Mouse (Mus musculus) natural killer cell, adult 2 months (primary cell): ENCODE measurements around the gene Osbpl2.

Source experiments
- DNase-seq, 2 experiments: peaks; one replicate each; pipeline ENCODE4 v3.0.0; 2022; ENCODE audit warnings: low spot score in 2 of 2

Osbpl2 gene

DNA sequence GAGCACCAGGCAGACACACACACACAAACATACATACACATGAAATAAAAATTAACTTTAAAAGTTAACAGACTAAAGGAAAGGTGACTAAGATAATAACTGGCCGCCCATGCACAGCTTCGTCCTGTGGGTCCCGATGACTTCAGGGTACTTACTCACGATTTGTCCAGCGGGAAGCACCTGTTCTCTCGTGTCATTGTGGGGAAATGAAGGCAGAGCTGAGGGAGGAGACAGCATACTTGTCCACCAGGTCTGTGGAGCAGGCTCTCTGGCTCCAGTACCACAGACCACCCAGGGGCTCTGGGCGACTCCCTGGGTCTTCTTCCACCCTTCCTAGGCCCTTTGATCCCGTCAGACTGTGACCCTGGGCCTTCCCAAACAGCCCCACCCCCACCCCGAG is 82.2 kb downstream of the Osbpl2 start:
- no peak for DNase-seq

DNA sequence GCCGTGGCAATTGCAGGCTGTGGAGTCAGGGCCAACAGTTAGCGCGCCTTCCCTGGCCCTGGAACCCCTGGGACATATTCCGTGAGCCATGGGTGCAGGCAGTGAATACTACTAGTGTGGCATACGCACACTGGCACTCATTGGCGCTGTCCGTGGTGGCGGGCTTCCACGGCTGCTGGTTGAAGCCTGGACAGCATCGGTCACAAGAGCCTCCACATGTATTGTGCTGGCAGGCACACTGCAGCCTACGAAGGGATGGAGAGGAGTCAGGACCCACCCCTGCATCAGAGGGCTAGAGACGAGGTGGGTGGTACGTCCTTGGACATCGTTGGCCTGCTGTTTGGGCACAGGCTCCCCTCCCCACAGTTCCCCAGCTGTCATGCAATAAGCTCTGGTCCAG is 83.2 kb downstream of the Osbpl2 start:
- no peak for DNase-seq

DNA sequence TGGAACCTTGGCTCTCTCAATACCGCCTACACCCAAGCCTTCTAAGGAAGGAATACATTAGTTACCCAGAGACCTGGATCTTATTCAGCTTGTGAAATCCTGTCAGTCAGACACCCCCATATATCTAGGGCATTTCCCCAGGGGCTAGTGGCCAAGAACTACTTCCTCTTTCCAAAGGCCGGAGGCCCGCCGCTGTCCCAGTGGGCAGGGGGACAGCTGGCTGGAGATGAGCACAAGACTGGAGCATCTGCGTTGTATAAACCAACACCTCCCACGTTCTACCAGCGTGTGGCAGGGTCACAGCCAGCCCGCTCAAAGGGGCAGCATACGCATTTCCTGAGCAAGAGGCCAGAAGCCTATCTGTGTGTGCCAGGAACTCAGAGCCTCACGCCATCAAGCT is 83.7 kb downstream of the Osbpl2 start:
- DNase-seq: no peak

DNA sequence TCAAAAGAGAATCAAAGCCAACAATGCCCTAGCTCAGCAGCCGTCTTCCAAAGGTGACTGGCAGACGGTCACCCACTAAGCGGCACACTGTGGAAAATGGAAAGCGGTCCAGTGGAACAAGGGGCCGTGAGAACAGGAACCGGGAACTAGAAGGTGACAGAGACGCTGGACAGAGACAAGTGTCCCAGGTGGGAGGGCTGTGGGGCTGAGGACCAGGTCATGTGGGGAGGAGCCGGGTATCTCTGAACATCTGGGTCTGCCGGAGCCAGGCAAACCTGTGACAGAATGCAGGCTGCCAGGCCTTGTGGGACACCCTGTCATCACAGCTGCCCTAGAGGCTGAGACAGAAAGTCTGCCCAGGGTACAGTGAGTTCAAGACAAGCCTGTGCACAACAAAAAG is 85.4 kb downstream of the Osbpl2 start:
- no peak for DNase-seq

DNA sequence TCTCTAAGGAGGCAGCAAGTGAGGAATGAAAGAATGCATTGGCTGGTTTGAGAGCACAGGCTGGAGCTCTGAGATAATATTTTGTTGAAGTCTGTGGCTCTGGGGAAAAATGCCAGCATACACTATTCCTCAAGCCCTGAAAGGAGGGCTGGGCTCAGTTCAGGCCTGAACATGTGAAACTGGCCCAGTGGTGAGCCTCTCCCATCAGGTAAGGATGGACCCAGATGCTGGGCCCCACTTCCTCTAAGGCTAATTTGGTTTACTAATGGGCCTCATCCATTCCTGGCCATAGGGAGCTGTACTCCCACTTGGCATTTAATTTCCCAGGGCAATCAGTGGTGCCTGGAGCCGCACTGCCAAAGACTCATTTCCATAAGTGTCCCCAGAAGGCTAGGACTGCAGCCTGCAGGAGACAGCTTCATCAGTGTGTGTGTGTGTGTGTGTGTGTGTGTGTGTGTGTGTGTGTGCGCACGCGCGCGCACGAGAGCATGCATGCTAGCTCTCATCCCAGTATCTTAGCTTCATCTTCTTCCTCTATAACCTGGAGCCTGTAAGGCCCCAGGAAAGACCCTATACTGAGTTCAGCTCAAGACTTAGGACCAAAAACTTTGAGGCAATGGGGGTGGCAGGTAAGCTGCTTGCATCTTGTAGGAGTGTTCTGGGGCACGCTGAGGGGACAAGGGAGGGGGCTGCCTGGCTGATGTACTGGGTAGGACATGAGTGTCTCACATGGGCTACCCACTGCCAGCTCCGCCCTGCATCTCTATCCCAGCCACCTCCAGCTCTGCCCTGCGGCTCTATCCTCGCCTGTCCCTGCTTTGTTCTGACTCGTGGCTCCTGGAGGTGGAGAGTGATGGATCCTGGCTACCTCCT is 86.2 kb downstream of the Osbpl2 start:
- DNase-seq: no peak

DNA sequence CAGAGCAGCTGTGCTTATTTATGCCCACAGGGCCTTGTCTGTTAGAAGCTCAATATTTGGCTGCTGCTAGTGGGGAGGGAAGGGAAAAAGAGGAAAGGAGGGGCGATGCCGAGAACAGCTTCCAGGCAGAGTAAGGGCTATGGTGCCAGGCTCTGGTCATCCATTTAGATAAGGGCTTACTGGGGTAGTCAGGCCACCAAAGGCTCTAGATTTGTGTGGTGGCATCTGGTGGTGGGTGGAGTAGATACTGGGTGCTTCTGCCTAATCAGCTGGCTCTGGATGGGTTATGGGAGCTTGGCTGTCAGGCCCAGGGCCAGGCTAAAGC is 86.8 kb downstream of the Osbpl2 start:
- DNase-seq: no peak

DNA sequence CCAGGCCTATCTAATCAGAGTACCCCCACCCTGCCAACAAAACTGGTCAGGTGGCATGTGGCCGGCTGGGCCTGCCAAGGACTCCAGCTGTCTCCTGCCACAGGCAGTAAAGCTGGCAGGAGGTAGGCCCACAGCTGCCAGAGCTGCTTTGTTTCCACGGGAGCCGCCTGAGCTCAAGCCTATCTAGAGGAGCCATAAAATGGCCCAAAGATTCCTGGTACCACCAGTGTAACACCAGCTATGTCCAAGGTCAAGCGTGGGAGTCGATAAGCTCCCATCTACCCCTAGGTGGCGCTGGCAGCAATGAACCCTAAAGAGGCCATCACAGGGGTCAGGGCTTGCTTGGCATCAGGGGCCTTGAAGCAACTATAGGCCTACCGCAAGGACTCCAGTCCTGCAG is 88.7 kb downstream of the Osbpl2 start:
- no peak for DNase-seq

DNA sequence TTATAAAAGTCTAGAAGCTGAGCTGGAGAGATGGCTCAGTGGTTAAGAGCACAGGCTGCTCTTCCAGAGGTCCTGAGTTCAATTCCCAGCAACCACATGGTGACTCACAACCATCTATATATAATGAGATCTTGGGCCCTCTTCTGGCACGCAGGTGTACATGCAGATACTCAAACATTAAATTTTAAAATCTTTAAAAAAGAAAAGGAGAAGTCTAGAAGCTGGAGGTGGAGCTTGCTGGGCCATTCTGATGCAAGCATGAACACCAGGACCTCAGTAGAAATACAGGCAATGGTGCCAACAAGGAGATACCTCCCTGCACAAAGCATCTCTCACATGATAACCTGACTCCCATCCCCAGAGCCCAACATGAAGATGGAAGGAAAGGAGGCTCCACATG is 89.9 kb downstream of the Osbpl2 start:
- DNase-seq: no peak

DNA sequence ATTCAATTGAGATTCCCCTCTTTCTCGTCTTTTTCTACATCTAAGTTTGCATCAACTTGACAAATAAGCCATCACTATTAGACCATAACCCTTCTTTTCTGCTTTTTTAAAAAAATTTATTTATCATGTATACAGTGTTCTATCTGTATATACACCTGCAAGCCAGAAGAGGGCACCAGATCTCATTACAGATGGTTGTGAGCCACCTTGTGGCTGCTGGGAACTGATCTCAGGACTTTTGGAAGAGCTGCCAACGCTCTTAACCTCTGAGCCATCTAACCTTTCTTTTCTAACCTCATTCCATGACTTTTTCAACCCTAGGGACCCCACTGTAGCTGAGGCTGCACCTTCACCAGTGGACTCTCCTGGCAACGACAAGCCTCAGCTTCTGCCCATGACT is 93.1 kb downstream of the Osbpl2 start:
- DNase-seq: no peak
